Mouse (Mus musculus): ENCODE results near the gene Pkd1l2.

- TF ChIP-seq POLR2A (IDR thresholded peaks at IDR 0.05; ENCODE audit: low read depth, low read length): no peak
- TF ChIP-seq CTCF (IDR thresholded peaks at IDR 0.05; ENCODE audit: extremely low read depth, insufficient read depth, insufficient read length, insufficient replicate concordance): no peak
Observed at GRCm38 (mm10) chr8:117116534-117116933, 34.3 kb upstream of the Pkd1l2 start.

Data from spleen, adult 2 months (tissue).